Mouse (Mus musculus) thymus, adult 2 months (tissue): ENCODE results near the gene Magix.

Experiments used
- CTCF ChIP-seq: fragments of 200-500 bp; IDR thresholded peaks from 2 replicates; pipeline ENCODE4 v1.5.1; 2012; ENCODE audit warnings: mild to moderate bottlenecking, control low read depth, low read length, moderate library complexity, borderline replicate concordance; ENCODE audit not compliant: control insufficient read depth, poor library complexity, insufficient read depth; ENCODE audit errors: extremely low read depth
- POLR2A ChIP-seq: fragments of 200-500 bp; IDR thresholded peaks from 2 replicates; pipeline ENCODE4 v1.6.1; 2012; ENCODE audit warnings: mild to moderate bottlenecking, low read length, control low read depth, moderate library complexity; ENCODE audit not compliant: control insufficient read depth, poor library complexity, insufficient read depth; ENCODE audit errors: extremely low read depth

- no peak for TF ChIP-seq CTCF
- TF ChIP-seq POLR2A, result no peak
Measured at GRCm38 (mm10) chrX:7662936-7663335, 18.1 kb downstream of the Magix start.
